Mouse (Mus musculus): ENCODE data around the gene Gcc2. TPM values are rescaled to one million over a fixed set of nuclear protein-coding genes. Genes with fewer than 3 reads are reported as not detected.

Gcc2 gene
- polyA plus RNA-seq, 1 experiment = 4.0 TPM

GRCm38 (mm10) chr10:58210514-58210913, 44.8 kb upstream of the Gcc2 start:
- TF ChIP-seq TCF3 (IDR thresholded peaks at IDR 0.05; ENCODE audit: insufficient read length, low read depth) (no peak), SRF (IDR thresholded peaks at IDR 0.05; ENCODE audit: control insufficient read depth, insufficient read length, low read depth) (no peak), E2F4 (IDR thresholded peaks at IDR 0.05; ENCODE audit: insufficient read depth) (no peak), MYOD1 (IDR thresholded peaks at IDR 0.05; ENCODE audit: control insufficient read depth in 1 of 3, insufficient read length in 2 of 3, low read depth in 2 of 3) (no peak)

GRCm38 (mm10) chr10:58211213-58211612, 44.1 kb upstream of the Gcc2 start:
- Histone ChIP-seq H3K36me3 (ENCODE audit: control insufficient read depth, insufficient read depth) (no peaks in the 10 kb centered on the region), H3K4me3 (no peak overlapping the region), H3K79me2 (ENCODE audit: control insufficient read depth, insufficient read depth) (no peaks in the 10 kb centered on the region), H3K27me3 (ENCODE audit: control insufficient read depth, insufficient read depth, insufficient read length) (no peaks in the 10 kb centered on the region), H3ac (ENCODE audit: control insufficient read depth, insufficient read length) (no peak overlapping the region), H3K4me2 (ENCODE audit: low read depth) (no peak overlapping the region)
- no peak for TF ChIP-seq E2F4 (IDR thresholded peaks at IDR 0.05; ENCODE audit: insufficient read depth)
- no peak for TF ChIP-seq MAX (IDR thresholded peaks at IDR 0.05; ENCODE audit: low read depth)
- TF ChIP-seq TCF3 (IDR thresholded peaks at IDR 0.05; ENCODE audit: insufficient read length, low read depth) = no peak
- no peak for TF ChIP-seq POLR2AphosphoS2 (IDR thresholded peaks at IDR 0.05; ENCODE audit: insufficient read length, low read depth)

More at GRCm38 (mm10) chr10:58210514-58210913, 44.8 kb upstream of the Gcc2 start:
- Histone ChIP-seq H3K27me3 (ENCODE audit: control insufficient read depth, insufficient read depth, insufficient read length) (no peaks in the 10 kb centered on the region), H3K4me3 (no peak overlapping the region), H3K79me2 (ENCODE audit: control insufficient read depth, insufficient read depth) (no peaks in the 10 kb centered on the region), H3K4me2 (ENCODE audit: low read depth) (no peak overlapping the region), H3K36me3 (ENCODE audit: control insufficient read depth, insufficient read depth) (no peaks in the 10 kb centered on the region), H3ac (ENCODE audit: control insufficient read depth, insufficient read length) (no peak overlapping the region)

DNA sequence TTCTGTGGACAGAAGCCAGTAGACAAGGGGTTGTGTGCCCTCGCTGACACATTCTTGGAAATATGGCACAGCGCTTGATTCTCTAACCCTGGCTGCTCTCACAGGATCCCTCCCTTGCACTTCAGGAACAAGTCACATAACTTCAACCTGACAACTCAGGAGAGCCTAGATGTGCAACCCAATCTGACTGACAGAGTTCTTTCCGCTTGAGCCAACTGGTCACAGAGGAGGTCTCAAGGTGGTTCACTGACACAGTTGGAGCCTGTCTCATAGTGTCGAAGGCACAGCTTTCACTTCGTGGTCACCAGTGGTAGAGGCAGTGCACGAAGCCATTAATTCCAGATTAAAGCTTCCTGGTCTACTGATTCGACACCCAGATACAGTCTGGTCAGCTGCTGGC, 43.1 kb upstream of the Gcc2 start:
- no peaks in the 10 kb centered on the region for H3K79me2 ChIP-seq (ENCODE audit: control insufficient read depth, insufficient read depth)
- no peak for TF ChIP-seq REST (IDR thresholded peaks at IDR 0.05; ENCODE audit: insufficient read depth, insufficient read length)
- TF ChIP-seq TCF12 (IDR thresholded peaks at IDR 0.05; ENCODE audit: insufficient read depth, poor library complexity, severe bottlenecking) = no peak
- no peak for TF ChIP-seq E2F4 (IDR thresholded peaks at IDR 0.05; ENCODE audit: insufficient read depth)
- no peak for TF ChIP-seq POLR2AphosphoS2 (IDR thresholded peaks at IDR 0.05; ENCODE audit: insufficient read length, low read depth)
- no peak for TF ChIP-seq MYOG (IDR thresholded peaks at IDR 0.05; ENCODE audit: control insufficient read depth in 1 of 3, insufficient read depth in 1 of 3, insufficient read length in 2 of 3, low read depth in 2 of 3)
- TF ChIP-seq TCF3 (IDR thresholded peaks at IDR 0.05; ENCODE audit: insufficient read length, low read depth) = no peak
- no peak for TF ChIP-seq SRF (IDR thresholded peaks at IDR 0.05; ENCODE audit: control insufficient read depth, insufficient read length, low read depth)
- no peak for TF ChIP-seq CEBPB (IDR thresholded peaks at IDR 0.05; ENCODE audit: insufficient read depth, poor library complexity, severe bottlenecking)
- TF ChIP-seq MYOD1 (IDR thresholded peaks at IDR 0.05; ENCODE audit: control insufficient read depth in 1 of 3, insufficient read length in 2 of 3, low read depth in 2 of 3) = no peak
- TF ChIP-seq MAX (IDR thresholded peaks at IDR 0.05; ENCODE audit: low read depth) = no peak
- no peak for TF ChIP-seq POLR2A (IDR thresholded peaks at IDR 0.05; ENCODE audit: insufficient read length, low read depth)
- no peaks in the 10 kb centered on the region for H3K36me3 ChIP-seq (ENCODE audit: control insufficient read depth, insufficient read depth)
- no peak overlapping the region for H3K4me3 ChIP-seq
- H3ac ChIP-seq (ENCODE audit: control insufficient read depth, insufficient read length) = no peak overlapping the region
- H3K27me3 ChIP-seq (ENCODE audit: control insufficient read depth, insufficient read depth, insufficient read length) = no peaks in the 10 kb centered on the region
- no peak overlapping the region for H3K4me2 ChIP-seq (ENCODE audit: low read depth)

DNA sequence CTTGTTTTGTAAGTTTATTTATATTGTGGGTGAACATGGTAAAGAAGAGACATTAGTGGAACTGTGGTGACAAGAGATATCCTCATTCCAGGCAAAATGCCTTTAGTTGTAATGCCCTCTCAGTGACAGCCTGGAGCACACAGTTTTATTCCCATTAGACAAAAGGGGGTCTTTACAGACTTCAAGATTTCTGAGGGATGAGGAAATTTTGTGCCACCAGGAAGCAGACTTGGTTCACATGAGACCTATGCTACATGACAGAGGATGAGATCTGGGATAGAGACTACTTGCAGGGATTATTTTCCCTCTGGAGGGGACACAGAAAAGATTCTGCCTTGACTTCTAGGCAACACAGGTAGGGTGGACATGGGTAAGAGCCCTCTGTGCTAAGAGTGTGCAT, 40.8 kb upstream of the Gcc2 start:
- Histone ChIP-seq H3K4me2 (ENCODE audit: low read depth) (no peak overlapping the region), H3K36me3 (ENCODE audit: control insufficient read depth, insufficient read depth) (no peaks in the 10 kb centered on the region), H3K27me3 (ENCODE audit: control insufficient read depth, insufficient read depth, insufficient read length) (no peaks in the 10 kb centered on the region), H3K79me2 (ENCODE audit: control insufficient read depth, insufficient read depth) (no peaks in the 10 kb centered on the region), H3ac (ENCODE audit: control insufficient read depth, insufficient read length) (no peak overlapping the region), H3K4me3 (no peak overlapping the region)
- TF ChIP-seq POLR2A (IDR thresholded peaks at IDR 0.05; ENCODE audit: insufficient read length, low read depth) (no peak), MYOD1 (IDR thresholded peaks at IDR 0.05; ENCODE audit: control insufficient read depth in 1 of 3, insufficient read length in 2 of 3, low read depth in 2 of 3) (no peak), E2F4 (IDR thresholded peaks at IDR 0.05; ENCODE audit: insufficient read depth) (no peak), SRF (IDR thresholded peaks at IDR 0.05; ENCODE audit: control insufficient read depth, insufficient read length, low read depth) (no peak), POLR2AphosphoS2 (IDR thresholded peaks at IDR 0.05; ENCODE audit: insufficient read length, low read depth) (no peak), MYOG (IDR thresholded peaks at IDR 0.05; ENCODE audit: control insufficient read depth in 1 of 3, insufficient read depth in 1 of 3, insufficient read length in 2 of 3, low read depth in 2 of 3) (no peak), USF1 (IDR thresholded peaks at IDR 0.05; ENCODE audit: low read depth) (no peak), REST (IDR thresholded peaks at IDR 0.05; ENCODE audit: insufficient read depth, insufficient read length) (no peak)

DNA sequence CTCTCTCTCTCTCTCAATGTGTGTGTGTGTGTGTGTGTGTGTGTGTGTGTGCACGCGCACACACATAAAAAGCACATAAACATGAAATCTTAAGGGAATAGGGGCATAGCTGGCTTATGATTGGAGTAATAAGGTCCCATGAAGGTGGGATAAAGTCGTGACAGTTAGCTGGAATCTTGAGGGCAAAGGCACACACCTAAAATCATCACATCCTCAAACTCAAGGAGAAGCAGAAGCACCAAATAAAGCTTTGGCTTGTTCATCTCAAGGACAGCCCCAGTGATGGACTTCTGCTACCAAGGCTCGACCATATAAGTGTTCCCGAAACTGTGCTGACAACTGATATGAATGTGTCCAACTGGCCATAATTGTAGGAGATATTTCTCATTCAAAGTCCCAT, 40.4 kb upstream of the Gcc2 start:
- Histone ChIP-seq H3K4me3 (no peak overlapping the region), H3K27me3 (ENCODE audit: control insufficient read depth, insufficient read depth, insufficient read length) (no peaks in the 10 kb centered on the region), H3K36me3 (ENCODE audit: control insufficient read depth, insufficient read depth) (no peaks in the 10 kb centered on the region), H3ac (ENCODE audit: control insufficient read depth, insufficient read length) (no peak overlapping the region), H3K4me2 (ENCODE audit: low read depth) (no peak overlapping the region), H3K79me2 (ENCODE audit: control insufficient read depth, insufficient read depth) (no peaks in the 10 kb centered on the region)
- no peak for TF ChIP-seq MYOD1 (IDR thresholded peaks at IDR 0.05; ENCODE audit: control insufficient read depth in 1 of 3, insufficient read length in 2 of 3, low read depth in 2 of 3)
- no peak for TF ChIP-seq MAX (IDR thresholded peaks at IDR 0.05; ENCODE audit: low read depth)
- no peak for TF ChIP-seq TCF3 (IDR thresholded peaks at IDR 0.05; ENCODE audit: insufficient read length, low read depth)
- no peak for TF ChIP-seq E2F4 (IDR thresholded peaks at IDR 0.05; ENCODE audit: insufficient read depth)
- TF ChIP-seq TCF12 (IDR thresholded peaks at IDR 0.05; ENCODE audit: insufficient read depth, poor library complexity, severe bottlenecking) = no peak
- no peak for TF ChIP-seq USF1 (IDR thresholded peaks at IDR 0.05; ENCODE audit: low read depth)
- no peak for TF ChIP-seq REST (IDR thresholded peaks at IDR 0.05; ENCODE audit: insufficient read depth, insufficient read length)
